Mouse (Mus musculus) forebrain, embryonic 14.5 days (tissue): Measurements from ENCODE around the gene Sdr39u1. TPM values are rescaled to one million over a fixed set of nuclear protein-coding genes. Genes with fewer than 3 reads are reported as not detected.

Experiments
- ATAC-seq: fragments of 200-750 bp; cut with Nextera tagmentation; 2 replicates; pipeline ENCODE4 v1.8.0; 2017; ENCODE audit warnings: mild to moderate bottlenecking, moderate library complexity
- DNase-seq: peaks from one replicate; pipeline ENCODE4 v3.0.0-alpha.2; 2015; ENCODE audit warnings: low spot score
- H3K27ac ChIP-seq: fragments of 300-500 bp; sonication (generic); 2 replicates; pipeline ENCODE4 v1.5.1; 2014; ENCODE audit warnings: low read depth, mild to moderate bottlenecking, control low read depth, low read length, moderate library complexity
- H3K27me3 ChIP-seq: fragments of 300-500 bp; sonication (generic); replicated peaks from 2 replicates; pipeline ENCODE4 v1.6.1; 2014; ENCODE audit warnings: low read length, control low read depth, mixed read lengths; ENCODE audit not compliant: control insufficient read depth, insufficient read depth
- H3K36me3 ChIP-seq: fragments of 300-500 bp; sonication (generic); 2 replicates; pipeline ENCODE4 v1.6.1; 2014; ENCODE audit warnings: low read length, control low read depth; ENCODE audit not compliant: control insufficient read depth, insufficient read depth
- H3K4me1 ChIP-seq: fragments of 300-500 bp; sonication (generic); 2 replicates; pipeline ENCODE4 v1.6.1; 2014; ENCODE audit warnings: antibody characterized with exemption, low read length, control low read depth; ENCODE audit not compliant: control insufficient read depth, insufficient read depth
- H3K4me2 ChIP-seq: fragments of 300-500 bp; sonication (generic); 2 replicates; pipeline ENCODE4 v1.6.1; 2014; ENCODE audit warnings: mild to moderate bottlenecking, control low read depth, low read length
- H3K4me3 ChIP-seq: fragments of 300-500 bp; sonication (generic); 2 replicates; pipeline ENCODE4 v1.5.1; 2014; ENCODE audit warnings: low read depth, low read length, control low read depth
- H3K9ac ChIP-seq: fragments of 300-500 bp; sonication (generic); 2 replicates; pipeline ENCODE4 v1.6.1; 2014; ENCODE audit warnings: mild to moderate bottlenecking, low read length, control low read depth, moderate library complexity
- H3K9me3 ChIP-seq: fragments of 300-500 bp; sonication (generic); replicated peaks from 2 replicates; pipeline ENCODE4 v1.6.1; 2016; ENCODE audit warnings: low read length, control low read depth, mixed read lengths; ENCODE audit not compliant: control insufficient read depth
- WGBS: fragments of 180-500 bp; shearing (Covaris S2); extraction: QIAGEN DNeasy Blood & Tissue Kit; methylation state at CpG from one replicate; pipeline ENCODE4 v1.1.7; 2014; 5-methylcytosine and 5-hydroxymethylcytosine counted together
- polyA plus RNA-seq: library from polyadenylated mRNA; unstranded; fragments of >200 nt; fragmentation: Nextera tagmentation; extraction: Ambion mirVana; gene quantifications from 2 replicates; pipeline ENCODE4 v1.2.1, GENCODE M21; 2014

Gene Sdr39u1
- polyA plus RNA-seq, 1 experiment from 2014 or later, result 110 TPM

GRCm38 (mm10) chr14:55866962-55867361 lies 33.1 kb downstream of the Sdr39u1 start:
- H3K27ac ChIP-seq, result no peak overlapping the region
- H3K4me1 ChIP-seq, result no peaks in the 10 kb centered on the region
- peak; percentile 76 for DNase-seq
- H3K36me3 ChIP-seq, result peaks cover 83% of the 10 kb centered on the region
- H3K9ac ChIP-seq, result no peak overlapping the region
- H3K4me2 ChIP-seq, result no peak overlapping the region
- WGBS, result 38% methylated on average over 4 of the region's 4 CpGs
- H3K4me3 ChIP-seq, result no peak overlapping the region
- H3K27me3 ChIP-seq, result no peaks in the 10 kb centered on the region
- H3K9me3 ChIP-seq, result no peaks in the 10 kb centered on the region
- peak; percentile 24; the same call in 1 of the 2 replicates for ATAC-seq

- no peaks in the 10 kb centered on the region for H3K27me3 ChIP-seq
- H3K9me3 ChIP-seq, result no peaks in the 10 kb centered on the region
- ATAC-seq (peak; percentile 40), DNase-seq (peak; percentile 78)
- no peak overlapping the region for H3K9ac ChIP-seq
- no peak overlapping the region for H3K27ac ChIP-seq
- no peak overlapping the region for H3K4me2 ChIP-seq
- WGBS, result 24% methylated on average over 7 of the region's 7 CpGs
- peaks cover 52% of the 10 kb centered on the region for H3K36me3 ChIP-seq
- H3K4me3 ChIP-seq, result no peak overlapping the region
- H3K4me1 ChIP-seq, result no peaks in the 10 kb centered on the region
Measured at GRCm38 (mm10) chr14:55863773-55864172, 36.3 kb downstream of the Sdr39u1 start.

GRCm38 (mm10) chr14:55862970-55863369 lies 37.1 kb downstream of the Sdr39u1 start:
- Histone ChIP-seq H3K36me3 (peaks cover 44% of the 10 kb centered on the region), H3K9ac (no peak overlapping the region), H3K27me3 (no peaks in the 10 kb centered on the region), H3K4me3 (no peak overlapping the region), H3K4me2 (no peak overlapping the region), H3K9me3 (no peaks in the 10 kb centered on the region), H3K27ac (no peak overlapping the region), H3K4me1 (no peaks in the 10 kb centered on the region)
- ATAC-seq (no peak), DNase-seq (no peak)
- 95% methylated on average over 10 of the region's 10 CpGs for WGBS

DNA sequence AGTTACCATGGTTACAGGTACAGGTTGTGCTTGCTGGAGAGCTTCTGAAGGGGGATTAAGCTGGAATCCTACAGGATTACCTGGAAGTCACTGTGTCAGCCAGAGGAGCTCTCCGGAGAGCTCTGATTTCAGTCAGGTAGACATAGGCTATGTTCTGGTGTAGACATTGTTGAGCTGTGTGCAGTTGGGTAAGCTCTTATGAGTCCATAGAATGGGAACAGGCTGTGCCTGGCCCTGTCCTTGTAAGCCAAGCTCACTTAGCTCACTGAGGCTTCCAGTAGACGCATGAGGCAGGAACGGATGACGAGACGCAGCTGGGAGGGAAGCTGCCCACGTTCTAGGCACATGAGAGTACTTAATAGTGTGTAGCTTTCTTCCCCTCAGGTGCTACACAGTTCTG lies 37.9 kb downstream of the Sdr39u1 start:
- no peak overlapping the region for H3K4me2 ChIP-seq
- ATAC-seq (no peak), DNase-seq (no peak)
- H3K4me3 ChIP-seq, result no peak overlapping the region
- peaks cover 3% of the 10 kb centered on the region; the same call in 1 of the 2 replicates for H3K4me1 ChIP-seq
- 76% methylated on average over 6 of the region's 6 CpGs for WGBS
- no peak overlapping the region for H3K27ac ChIP-seq
- H3K9me3 ChIP-seq, result no peaks in the 10 kb centered on the region
- no peak overlapping the region for H3K9ac ChIP-seq
- no peaks in the 10 kb centered on the region for H3K27me3 ChIP-seq
- H3K36me3 ChIP-seq, result peaks cover 39% of the 10 kb centered on the region

DNA sequence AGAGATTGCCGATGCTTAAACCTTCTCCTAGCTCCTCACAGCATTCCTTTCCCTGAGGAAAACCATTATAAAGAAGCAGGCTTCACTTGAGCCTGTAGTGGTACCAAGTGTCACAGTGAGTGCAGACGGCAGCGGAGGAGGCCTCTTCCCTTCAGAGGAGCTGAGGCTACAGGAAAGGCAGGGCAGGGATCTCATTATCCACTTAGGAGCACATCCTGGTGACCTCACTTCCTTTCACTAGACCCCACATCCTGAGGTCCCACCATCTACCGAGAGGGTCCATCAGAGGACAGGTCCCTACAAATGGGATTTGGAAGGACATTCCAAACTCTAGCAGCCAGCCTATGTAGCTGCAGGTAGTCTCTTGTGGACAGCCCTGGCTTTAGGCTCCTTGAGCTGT lies 42.5 kb downstream of the Sdr39u1 start:
- DNase-seq (no peak), ATAC-seq (no peak)
- no peaks in the 10 kb centered on the region for H3K36me3 ChIP-seq
- H3K4me2 ChIP-seq, result no peak overlapping the region; the same call in 1 of the 2 replicates
- no peak overlapping the region for H3K4me3 ChIP-seq
- no peaks in the 10 kb centered on the region for H3K9me3 ChIP-seq
- no peaks in the 10 kb centered on the region for H3K27me3 ChIP-seq
- peaks cover 33% of the 10 kb centered on the region for H3K4me1 ChIP-seq
- peak overlapping the region; percentile 9; the same call in 1 of the 2 replicates for H3K9ac ChIP-seq
- H3K27ac ChIP-seq, result no peak overlapping the region
- WGBS, result 81% methylated on average over 4 of the region's 4 CpGs

DNA sequence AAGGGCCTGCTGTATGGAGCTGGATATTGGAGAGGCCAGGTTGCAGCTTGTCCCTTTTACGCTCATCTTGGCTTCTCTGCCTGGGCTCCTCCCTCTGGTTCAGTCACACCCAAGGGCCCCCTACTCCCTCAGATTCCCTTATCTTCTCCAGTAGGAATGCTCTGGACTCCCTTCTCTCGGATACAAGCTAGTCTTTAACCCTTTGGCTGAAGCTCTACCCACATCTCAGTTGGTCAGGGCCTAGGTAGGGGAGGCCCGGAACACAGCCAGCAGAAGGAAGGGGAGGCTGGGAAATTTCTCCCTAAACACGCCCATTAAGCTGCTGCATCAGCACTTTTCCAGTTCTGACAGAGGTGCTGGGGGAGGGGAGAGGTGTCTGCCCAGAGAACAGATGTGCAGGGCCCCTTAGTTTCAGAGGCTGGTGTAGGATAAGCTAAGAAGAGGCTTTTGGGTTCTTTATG lies 45.0 kb downstream of the Sdr39u1 start:
- Histone ChIP-seq H3K9me3 (no peaks in the 10 kb centered on the region), H3K4me1 (peaks cover 36% of the 10 kb centered on the region), H3K4me2 (peak overlapping the region; percentile 81), H3K9ac (peak overlapping the region; percentile 83), H3K27ac (peak overlapping the region; percentile 85), H3K27me3 (no peaks in the 10 kb centered on the region), H3K4me3 (peak overlapping the region; percentile 61), H3K36me3 (no peaks in the 10 kb centered on the region)
- DNase-seq, result peak; percentile 68
- peak; percentile 22 for ATAC-seq
- 2% methylated on average over 4 of the region's 4 CpGs for WGBS

GRCm38 (mm10) chr14:55854406-55855100 lies 45.5 kb downstream of the Sdr39u1 start:
- Histone ChIP-seq H3K4me2 (peak overlapping the region; percentile 81), H3K27me3 (no peaks in the 10 kb centered on the region), H3K27ac (peak overlapping the region; percentile 85), H3K9me3 (no peaks in the 10 kb centered on the region), H3K36me3 (no peaks in the 10 kb centered on the region), H3K4me3 (peak overlapping the region; percentile 61), H3K9ac (peak overlapping the region; percentile 83), H3K4me1 (peaks cover 36% of the 10 kb centered on the region)
- peak; percentile 46 for DNase-seq
- peak; percentile 33 for ATAC-seq
- WGBS, result 0% methylated on average over 9 of the region's 9 CpGs

- no peaks in the 10 kb centered on the region for H3K9me3 ChIP-seq
- peak within 1 kb of the TSS; percentile 61 for H3K4me3 ChIP-seq
- H3K27me3 ChIP-seq, result no peaks in the 10 kb centered on the region
- H3K4me2 ChIP-seq, result peak within 1 kb of the TSS; percentile 81
- peak within 1 kb of the TSS; percentile 85 for H3K27ac ChIP-seq
- H3K4me1 ChIP-seq, result peaks cover 36% of the 10 kb centered on the region
- ATAC-seq (peak; percentile 83), DNase-seq (peak; percentile 82)
- no peaks in the 10 kb centered on the region for H3K36me3 ChIP-seq
- WGBS, result 2% methylated on average over 33 of the region's 33 CpGs
- peak within 1 kb of the TSS; percentile 83 for H3K9ac ChIP-seq
Measured at GRCm38 (mm10) chr14:55853621-55854285, 46.3 kb downstream of the Sdr39u1 start, which contains the start of gene Nynrin. Gene Nynrin (plus strand): TSS chr14:55854010.
